In the genomic region with DNA sequence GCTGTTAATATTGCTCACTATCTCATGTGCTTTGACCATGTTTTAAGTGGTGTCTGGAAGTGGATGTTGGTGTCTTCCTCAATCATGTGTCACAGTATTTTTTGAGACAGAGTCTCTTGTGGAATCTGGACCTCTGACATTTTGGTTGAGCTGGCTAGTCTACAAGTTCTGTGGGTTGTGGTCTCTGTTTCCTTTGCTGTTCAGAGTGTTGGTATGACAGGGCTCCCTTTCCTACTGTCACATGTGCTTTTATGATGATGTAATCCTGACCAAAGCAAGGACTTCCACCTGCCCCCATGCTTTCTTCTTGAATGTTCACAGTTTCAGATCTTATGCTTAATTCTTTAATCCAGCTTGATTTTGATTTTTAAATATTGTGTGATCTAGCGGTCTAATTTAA, we compare ENCODE assay signal across 18 mouse cellular contexts.
"Had no signal": no experiment of that assay in that cellular context is flagged by ENCODE, and none has a peak within 500 bp of the region (broad histone marks: within the 10 kb centered on the region; RNA-seq: fewer than 3 reads in every experiment).

No protein-coding gene starts in this region.

- H3K9me3 ChIP-seq: lung, embryonic 15.5 days; midbrain, embryonic 10.5 days; midbrain, embryonic 12.5 days; neural tube, embryonic 12.5 days; stomach, embryonic 15.5 days had no signal

- H3K4me2 ChIP-seq: lung, embryonic 15.5 days; midbrain, embryonic 12.5 days; neural tube, embryonic 12.5 days; stomach, embryonic 15.5 days had no signal

- DNase-seq: liver, postnatal 0 days; lung, adult 2 months; lung, postnatal 14 days; lung, postnatal 36 days; midbrain, embryonic 14.5 days; right cerebral cortex, postnatal 25 days; thymus, adult 2 months; thymus, postnatal 25 days; thymus, postnatal 4 days had no signal

- H3K36me3 ChIP-seq: lung, embryonic 15.5 days; midbrain, embryonic 10.5 days; midbrain, embryonic 12.5 days; neural tube, embryonic 12.5 days; stomach, embryonic 15.5 days had no signal

- H3K27ac ChIP-seq: lung, embryonic 15.5 days; macrophage; midbrain, embryonic 10.5 days; midbrain, embryonic 12.5 days; neural tube, embryonic 12.5 days; stomach, embryonic 15.5 days; stomach, postnatal 0 days had no signal

- ATAC-seq: liver, postnatal 0 days; lung, postnatal 0 days; midbrain, embryonic 16.5 days had no signal

- H3K27me3 ChIP-seq: lung, embryonic 15.5 days; midbrain, embryonic 12.5 days; neural tube, embryonic 12.5 days; stomach, embryonic 15.5 days had no signal

- H3K9ac ChIP-seq: liver, postnatal 0 days; lung, embryonic 15.5 days; midbrain, embryonic 12.5 days; neural tube, embryonic 12.5 days; stomach, embryonic 15.5 days had no signal

- H3K4me1 ChIP-seq: lung, embryonic 15.5 days; midbrain, embryonic 10.5 days; midbrain, embryonic 12.5 days; neural tube, embryonic 12.5 days; stomach, embryonic 15.5 days had no signal

- H3K4me3 ChIP-seq: lung, embryonic 15.5 days; midbrain, embryonic 10.5 days; midbrain, embryonic 12.5 days; neural tube, embryonic 12.5 days; stomach, embryonic 15.5 days had no signal
